Comparison of ENCODE assay signal across 9 mouse cellular contexts in genomic region chr9:99458529-99459208, GRCm38 (mm10). TPM values are rescaled to one million over a fixed set of nuclear protein-coding genes. Genes with fewer than 3 reads are reported as not detected.
A peak's percentile ranks its signal among the peaks of the same experiment; 100 is the strongest.
DNase-seq lines count a peak whose midpoint lies in the region; TF ChIP-seq lines count a peak whose summit lies in the region.
"Had no signal": no experiment of that assay in that cellular context is flagged by ENCODE, and none has a peak within 500 bp of the region (broad histone marks: within the 10 kb centered on the region; RNA-seq: fewer than 3 reads in every experiment).

No protein-coding gene starts in this region.

- DNase-seq in layer of hippocampus, adult 2 months (ENCODE audit: low spot score in 2 of 2), result peak in 1 of 2 experiments; percentile 58
- no peak for DNase-seq in layer of hippocampus, postnatal 14 days (ENCODE audit: low spot score in 2 of 2)
- peak; percentile 68 for DNase-seq in CH12.LX (ENCODE audit: extremely low read depth)
- peak; percentile 87 for DNase-seq in ZHBTc4 (ENCODE audit: low read depth, low spot score)
- peak; percentile 70 to 80 for DNase-seq in cerebellum, postnatal 25 days
- peak; percentile 78 to 81 for DNase-seq in kidney, postnatal 4 days
- no peak for DNase-seq in layer of hippocampus, postnatal 36 days

- peak overlapping the region; percentile 53; the same call in 1 of the 2 replicates for H3K4me2 ChIP-seq in CH12.LX (ENCODE audit: insufficient read depth, low read depth, poor library complexity, severe bottlenecking)

- peak; percentile 87 for TF ChIP-seq CTCF in layer of hippocampus, adult 2 months (conservative IDR thresholded peaks at IDR 0.05)
- TF ChIP-seq CTCF in CH12.LX (conservative IDR thresholded peaks at IDR 0.05 in 1 of 2, IDR thresholded peaks at IDR 0.05 in 1 of 2; ENCODE audit: low read depth in 2 of 2, low read length in 2 of 2), result peak; percentile 59 to 82
- peak; percentile 41; the same call in 1 of the 2 replicates for TF ChIP-seq CTCF in olfactory bulb, adult 2 months (IDR thresholded peaks at IDR 0.05; ENCODE audit: insufficient read depth, low read depth, low read length)

- 0 out of 4 replicates have a peak, but pooled peaks cover 0 to 2% of the 10 kb centered on the region in 2 experiments for H3K4me1 ChIP-seq in CH12.LX (ENCODE audit: control insufficient read depth in 1 of 2, insufficient read depth in 2 of 2)
- H3K4me1 ChIP-seq in olfactory bulb, adult 2 months (ENCODE audit: control insufficient read depth, insufficient read depth, low read length), result no peaks in the 10 kb centered on the region

- no peaks in the 10 kb centered on the region for H3K36me3 ChIP-seq in CH12.LX (replicated peaks in 1 of 2; ENCODE audit: control insufficient read depth in 1 of 2, insufficient read depth in 1 of 2, low read length in 1 of 2)

- no peak for TF ChIP-seq EP300 in CH12.LX (IDR thresholded peaks at IDR 0.05; ENCODE audit: low read length)

- no peak for TF ChIP-seq POLR2A in CH12.LX (IDR thresholded peaks at IDR 0.05; ENCODE audit: low read depth, low read length)
- no peak for TF ChIP-seq POLR2A in olfactory bulb, adult 2 months (IDR thresholded peaks at IDR 0.05; ENCODE audit: insufficient read depth, low read depth, low read length)

- H3K27me3 ChIP-seq in CH12.LX (replicated peaks), result peaks cover 1% of the 10 kb centered on the region

- 43% methylated on average over 12 of the region's 12 CpGs for WGBS in olfactory bulb, adult 2 months

- dilution Hi-C loops in CH12.LX (cut with MboI; ENCODE audit: extremely low pct_ligation_motif_present, extremely low pct_unique_long_range_greater_than_20kb, low sequenced_read_pairs), result no loop called here

- no peak overlapping the region for H3K9ac ChIP-seq in CH12.LX (ENCODE audit: insufficient read depth, low read depth)

- peak; percentile 69 for TF ChIP-seq RAD21 in CH12.LX (IDR thresholded peaks at IDR 0.05; ENCODE audit: low read depth, low read length)

- H3K4me3 ChIP-seq in layer of hippocampus, adult 2 months, result no peak overlapping the region
- no peak overlapping the region for H3K4me3 ChIP-seq in CH12.LX (replicated peaks in 1 of 3; ENCODE audit: low read depth in 2 of 3, low read length in 2 of 3, poor library complexity in 1 of 3)
- H3K4me3 ChIP-seq in olfactory bulb, adult 2 months (ENCODE audit: insufficient read depth, low read depth, low read length), result no peak overlapping the region

- H3K27ac ChIP-seq in layer of hippocampus, adult 2 months, result no peak overlapping the region
- no peak overlapping the region for H3K27ac ChIP-seq in CH12.LX (ENCODE audit: insufficient read depth, low read depth)
- H3K27ac ChIP-seq in olfactory bulb, adult 2 months (ENCODE audit: insufficient read depth, low read depth, low read length), result no peak overlapping the region

- H3K9me3 ChIP-seq in CH12.LX (replicated peaks; ENCODE audit: low read length), result no peaks in the 10 kb centered on the region

- no peaks in the 10 kb centered on the region for H3K79me2 ChIP-seq in CH12.LX (replicated peaks; ENCODE audit: control insufficient read depth, extremely low read depth, insufficient read depth, poor library complexity, severe bottlenecking)

- in situ Hi-C loops in CH12.LX (cut with MboI; ENCODE audit: low pct_ligation_motif_present, low pct_unique_long_range_greater_than_20kb, low sequenced_read_pairs), result loop anchor here (5.0 to 10.0 kb wide), 3 partner anchors 119 to 394 kb away; partner anchors contain the start of gene Dbr1

TF ChIP-seq in CH12.LX, 34 proteins besides CTCF, POLR2A, EP300 and RAD21:
- TF ChIP-seq MAX (IDR thresholded peaks at IDR 0.05; ENCODE audit: low read length) (no peak), MYC (IDR thresholded peaks at IDR 0.05; ENCODE audit: low read depth, low read length) (no peak), SMC3 (IDR thresholded peaks at IDR 0.05; ENCODE audit: low read depth, low read length) (peak; percentile 67)
TF ChIP-seq in CH12.LX: peak in this region for 1.

RNA-seq across cellular contexts. Expression of gene Nme9, which starts 7.4 kb away (rescaled TPM):
- under 1 TPM; 0.61 to 0.77 TPM for total RNA-seq in layer of hippocampus, adult 2 months (2021)
- total RNA-seq in layer of hippocampus, postnatal 14 days (2021), result 1 to 10 TPM in 1 of 2 experiments, under 1 TPM in 1; 0.64 to 1.1 TPM
- not detected in 2 replicates for total RNA-seq in CH12.LX (2012; rRNA removed)
- total RNA-seq in CH12.LX (2014; rRNA removed), result not detected in 2 replicates
- not detected in 2 replicates for polyA plus RNA-seq in CH12.LX (2012; ENCODE audit: insufficient read length, low read depth)
- not detected in 2 replicates for polyA plus RNA-seq in olfactory bulb, adult 2 months (2012; ENCODE audit: insufficient read depth, insufficient read length, low replicate concordance, missing spikeins)
- total RNA-seq in layer of hippocampus, postnatal 36 days (2021), result under 1 TPM in 1 of 2 experiments, not detected in 1; 0.42 TPM
- total RNA-seq: gastrocnemius, postnatal 36 days had no signal

RNA-seq across cellular contexts. Expression of gene Mras, which starts 21.5 kb away (rescaled TPM):
- 100 to 1,000 TPM; 138 to 141 TPM for total RNA-seq in layer of hippocampus, adult 2 months (2021)
- total RNA-seq in layer of hippocampus, postnatal 14 days (2021), result 100 to 1,000 TPM; 102 to 109 TPM
- 0.21 TPM in 1 of 2 replicates, not detected in the other for total RNA-seq in CH12.LX (2012; rRNA removed)
- not detected in 2 replicates for total RNA-seq in CH12.LX (2014; rRNA removed)
- not detected in 2 replicates for polyA plus RNA-seq in CH12.LX (2012; ENCODE audit: insufficient read length, low read depth)
- polyA plus RNA-seq in olfactory bulb, adult 2 months (2012; ENCODE audit: insufficient read depth, insufficient read length, low replicate concordance, missing spikeins), result not detected in 2 replicates
- 100 to 1,000 TPM; 132 to 154 TPM for total RNA-seq in layer of hippocampus, postnatal 36 days (2021)

Comparison
In these comparisons a context has a peak if more than half of its experiments do, and no peak if none do; other contexts are left out.
1. DNase-seq: peak in CH12.LX (single experiment), ZHBTc4 (single experiment), cerebellum, postnatal 25 days (2 of 2) and kidney, postnatal 4 days (2 of 2); none in layer of hippocampus, postnatal 14 days (0 of 2) and layer of hippocampus, postnatal 36 days (0 of 2).
2. RNA of gene Mras, which starts 21.5 kb away (total RNA-seq): 132 to 154 TPM in layer of hippocampus, postnatal 36 days, 138 to 141 TPM in layer of hippocampus, adult 2 months and 102 to 109 TPM in layer of hippocampus, postnatal 14 days; 0.21 TPM in CH12.LX; every median in the first group is over 10 times any median in the second.
3. Peak in every context shown above with its lines, with median percentiles within 50 percentile points of each other: CTCF ChIP-seq.